Mouse (Mus musculus) midbrain, postnatal 0 days (tissue): ENCODE measurements at regions not wholly inside any gene's neighbourhood (a gene's known extent, or its start where the extent isn't known, plus 50 kb on each side); places are given as distances from the start of the nearest gene placed in this dataset.

Experiments used
- ATAC-seq: fragments of 200-750 bp; cut with Nextera tagmentation; 2 replicates; pipeline ENCODE4 v1.8.0; 2017; ENCODE audit warnings: moderate number of reproducible peaks, mild to moderate bottlenecking, moderate TSS enrichment, moderate library complexity; ENCODE audit not compliant: low FRiP score
- DNase-seq: peaks from one replicate; pipeline ENCODE4 v3.0.0-alpha.2; 2015; ENCODE audit warnings: low spot score
- H3K27ac ChIP-seq: fragments of 300-500 bp; sonication (generic); 2 replicates; pipeline ENCODE4 v1.5.1; 2014; ENCODE audit warnings: low read depth, mild to moderate bottlenecking, low read length, mixed read lengths
- H3K27me3 ChIP-seq: fragments of 300-500 bp; sonication (generic); 2 replicates; pipeline ENCODE4 v1.6.1; 2014; ENCODE audit warnings: low read length, control low read depth, mixed read lengths; ENCODE audit not compliant: insufficient read depth
- H3K36me3 ChIP-seq: fragments of 300-500 bp; sonication (generic); 2 replicates; pipeline ENCODE4 v1.6.1; 2014; ENCODE audit warnings: low read length, control low read depth, mixed read lengths; ENCODE audit not compliant: insufficient read depth
- H3K4me1 ChIP-seq: fragments of 300-500 bp; sonication (generic); 2 replicates; pipeline ENCODE4 v1.6.1; 2014; ENCODE audit warnings: mild to moderate bottlenecking, control low read depth, antibody characterized with exemption, low read length, mixed read lengths; ENCODE audit not compliant: insufficient read depth
- H3K4me2 ChIP-seq: fragments of 300-500 bp; sonication (generic); 2 replicates; pipeline ENCODE4 v1.6.1; 2014; ENCODE audit warnings: low read depth, mild to moderate bottlenecking, low read length, mixed read lengths; ENCODE audit not compliant: poor library complexity, severe bottlenecking
- H3K4me3 ChIP-seq: fragments of 300-500 bp; sonication (generic); 2 replicates; pipeline ENCODE4 v1.5.1; 2014; ENCODE audit warnings: low read depth, mild to moderate bottlenecking, low read length, moderate library complexity
- H3K9ac ChIP-seq: fragments of 300-500 bp; sonication (generic); replicated peaks from 2 replicates; pipeline ENCODE4 v1.6.1; 2014; ENCODE audit warnings: mild to moderate bottlenecking, low read length, moderate library complexity, mixed read lengths; ENCODE audit not compliant: poor library complexity, severe bottlenecking
- H3K9me3 ChIP-seq: fragments of 300-500 bp; sonication (generic); 2 replicates; pipeline ENCODE4 v1.6.1; 2016; ENCODE audit warnings: low read length, control low read depth
- CTCF ChIP-seq: IDR thresholded peaks from 2 replicates; pipeline ENCODE4 v1.5.1; 2016; ENCODE audit warnings: antibody characterized with exemption, mild to moderate bottlenecking
- WGBS: fragments of 180-500 bp; shearing (Covaris S2); extraction: QIAGEN DNeasy Blood & Tissue Kit; methylation state at CpG from one replicate; pipeline ENCODE4 v1.1.7; 2014; 5-methylcytosine and 5-hydroxymethylcytosine counted together

DNA sequence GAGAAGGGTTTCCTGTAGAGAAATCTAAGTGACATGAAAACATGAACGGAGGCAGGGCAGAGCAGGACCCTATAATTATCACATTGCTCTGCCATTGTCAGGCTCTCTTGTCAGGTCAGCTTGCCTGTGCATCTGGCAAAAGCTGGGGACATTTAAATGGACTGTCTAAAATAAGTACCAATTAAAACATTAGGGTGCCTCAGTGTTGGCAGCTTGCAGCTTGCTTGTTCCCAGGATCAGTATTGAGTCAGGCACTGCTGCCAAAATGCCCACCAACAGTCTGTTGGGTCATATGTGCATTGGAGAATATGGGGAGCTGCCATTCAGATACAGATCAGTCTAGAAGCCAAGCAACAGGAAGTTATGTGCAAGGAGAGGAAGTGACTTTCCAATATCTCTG is 349.5 kb upstream of the B3gat1 start:
- H3K9me3 ChIP-seq: no peaks in the 10 kb centered on the region
- H3K27me3 ChIP-seq: no peaks in the 10 kb centered on the region
- no peak for ATAC-seq
- no peak overlapping the region for H3K27ac ChIP-seq
- no peak for TF ChIP-seq CTCF
- no peak overlapping the region for H3K4me2 ChIP-seq
- DNase-seq: peak; percentile 49
- 83% methylated on average over 1 of the region's 1 CpGs for WGBS
- no peaks in the 10 kb centered on the region for H3K4me1 ChIP-seq
- H3K36me3 ChIP-seq: no peaks in the 10 kb centered on the region
- H3K4me3 ChIP-seq: no peak overlapping the region
- no peak overlapping the region for H3K9ac ChIP-seq

DNA sequence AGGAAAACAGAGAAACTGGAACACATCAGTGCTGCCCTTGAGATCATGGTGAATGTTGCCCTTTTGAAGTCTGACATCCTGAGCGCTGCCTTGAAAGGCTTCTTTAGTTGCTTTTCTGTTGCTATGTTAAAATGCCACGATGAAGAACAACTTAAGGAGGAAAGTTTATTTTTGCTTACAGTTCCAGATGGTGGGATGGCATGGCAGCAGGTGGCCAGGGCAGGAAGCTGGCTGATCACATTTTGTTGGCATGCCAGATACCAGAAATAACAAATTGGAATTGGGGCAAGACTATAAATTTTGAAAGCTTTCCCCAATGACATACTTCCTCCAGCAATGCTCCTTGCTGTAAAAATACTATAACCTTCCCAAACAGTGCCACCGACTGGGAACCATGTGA is 334.9 kb upstream of the B3gat1 start:
- Histone ChIP-seq H3K9ac (no peak overlapping the region), H3K9me3 (no peaks in the 10 kb centered on the region), H3K4me3 (no peak overlapping the region), H3K27me3 (no peaks in the 10 kb centered on the region), H3K4me2 (no peak overlapping the region), H3K27ac (no peak overlapping the region), H3K36me3 (no peaks in the 10 kb centered on the region), H3K4me1 (no peaks in the 10 kb centered on the region)
- WGBS: 83% methylated on average over 3 of the region's 3 CpGs
- no peak for DNase-seq
- TF ChIP-seq CTCF: no peak
- no peak for ATAC-seq

DNA sequence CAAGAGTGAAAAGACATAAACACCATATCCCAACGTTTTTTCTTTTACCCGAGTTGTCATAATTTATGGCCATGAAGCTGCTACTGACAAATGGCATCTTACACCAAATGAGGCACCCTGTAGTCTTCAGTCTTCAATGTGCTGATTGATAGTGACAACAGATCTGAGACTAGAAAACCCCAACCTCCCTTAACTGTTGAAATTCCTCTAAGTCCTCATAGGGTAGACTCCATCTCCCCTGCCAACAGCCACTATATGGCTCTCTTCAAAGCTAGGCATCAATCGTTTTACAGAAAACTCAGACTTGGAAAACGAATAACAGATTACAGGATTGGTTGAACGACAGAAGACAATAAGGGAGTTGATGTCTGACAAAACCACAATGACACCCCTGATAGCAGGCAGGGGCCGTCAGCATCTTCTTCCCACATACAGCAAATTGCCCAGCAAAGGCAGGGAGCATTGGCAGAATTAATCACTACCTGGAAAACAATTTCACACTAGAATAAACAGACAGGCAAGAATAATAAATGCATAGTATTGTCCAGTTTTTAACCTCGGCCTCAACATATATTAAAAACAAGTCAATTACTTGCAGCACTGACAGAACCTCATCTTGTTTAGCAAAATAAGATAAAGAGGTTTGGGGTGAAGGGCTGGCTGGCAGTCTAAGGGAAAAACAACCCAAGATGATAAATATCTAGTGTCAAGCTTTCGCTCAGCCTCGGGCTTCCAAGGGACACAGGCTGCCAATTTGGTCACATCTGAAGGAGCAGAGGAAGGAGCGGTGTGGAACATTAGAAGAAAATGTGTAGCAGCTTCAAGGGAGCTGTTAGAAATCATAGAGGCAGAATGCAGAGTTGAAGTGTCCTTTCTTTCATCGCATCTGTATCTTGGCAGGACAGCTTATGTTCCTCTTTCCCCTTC is 310.4 kb upstream of the B3gat1 start:
- ATAC-seq: no peak
- WGBS: 58% methylated on average over 11 of the region's 11 CpGs
- H3K27ac ChIP-seq: no peak overlapping the region

DNA sequence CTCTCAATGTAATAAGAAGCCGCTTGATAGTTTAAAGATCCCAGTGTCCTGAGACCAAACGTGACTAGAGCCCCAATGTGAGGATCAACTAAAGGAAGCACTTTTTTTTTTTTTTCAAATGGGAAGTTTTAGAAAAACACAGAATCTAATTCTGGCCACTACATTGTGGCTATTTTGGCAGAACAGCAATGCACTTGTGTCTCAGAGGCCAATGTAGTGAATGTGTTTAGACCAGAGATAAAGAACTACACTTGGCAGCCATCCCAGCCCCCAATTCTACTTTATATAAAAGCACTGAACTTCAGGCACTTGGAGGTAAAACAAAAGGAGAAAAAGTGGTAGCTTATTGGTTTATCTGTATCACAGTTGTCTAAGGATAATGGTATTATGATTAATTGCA is 298.0 kb upstream of the B3gat1 start:
- Histone ChIP-seq H3K27ac (no peak overlapping the region), H3K27me3 (no peaks in the 10 kb centered on the region), H3K9me3 (no peaks in the 10 kb centered on the region), H3K4me1 (no peaks in the 10 kb centered on the region), H3K9ac (no peak overlapping the region), H3K36me3 (no peaks in the 10 kb centered on the region), H3K4me3 (no peak overlapping the region), H3K4me2 (no peak overlapping the region)
- ATAC-seq: no peak
- WGBS: 61% methylated on average over 2 of the region's 2 CpGs
- no peak for TF ChIP-seq CTCF
- peak; percentile 65 for DNase-seq

More for the DNA sequence above, 310.4 kb upstream of the B3gat1 start:
- no peaks in the 10 kb centered on the region for H3K4me1 ChIP-seq
- no peaks in the 10 kb centered on the region for H3K27me3 ChIP-seq
- no peak overlapping the region for H3K9ac ChIP-seq
- no peak overlapping the region for H3K4me2 ChIP-seq
- TF ChIP-seq CTCF: no peak
- peak; percentile 25 for DNase-seq
- no peak overlapping the region for H3K4me3 ChIP-seq
- H3K36me3 ChIP-seq: no peaks in the 10 kb centered on the region
- no peaks in the 10 kb centered on the region for H3K9me3 ChIP-seq

DNA sequence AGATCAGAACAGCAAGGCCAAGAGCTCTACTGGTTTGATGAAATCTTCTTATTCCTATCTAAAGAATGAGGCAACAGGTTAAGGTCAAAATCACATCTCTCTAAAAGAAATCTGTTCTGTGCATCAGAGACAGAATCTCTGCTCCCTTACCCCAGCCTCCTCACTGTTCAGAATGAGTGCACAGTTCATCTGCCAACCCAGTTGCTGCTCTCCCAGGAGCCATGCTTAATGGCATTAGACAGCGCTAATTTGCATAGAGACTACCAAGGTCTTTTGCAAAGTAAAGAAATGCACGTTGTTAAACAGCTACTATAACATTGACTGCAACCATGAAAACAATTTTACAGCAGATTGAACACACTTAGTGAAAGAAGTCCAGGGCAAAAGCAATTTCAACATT is 296.3 kb upstream of the B3gat1 start:
- H3K9ac ChIP-seq: no peak overlapping the region
- ATAC-seq (no peak), DNase-seq (peak; percentile 21)
- no peak overlapping the region for H3K4me2 ChIP-seq
- WGBS: 61% methylated on average over 2 of the region's 2 CpGs
- no peaks in the 10 kb centered on the region for H3K4me1 ChIP-seq
- H3K9me3 ChIP-seq: no peaks in the 10 kb centered on the region
- no peak overlapping the region for H3K27ac ChIP-seq
- H3K4me3 ChIP-seq: no peak overlapping the region
- TF ChIP-seq CTCF: no peak
- H3K27me3 ChIP-seq: no peaks in the 10 kb centered on the region
- no peaks in the 10 kb centered on the region for H3K36me3 ChIP-seq

DNA sequence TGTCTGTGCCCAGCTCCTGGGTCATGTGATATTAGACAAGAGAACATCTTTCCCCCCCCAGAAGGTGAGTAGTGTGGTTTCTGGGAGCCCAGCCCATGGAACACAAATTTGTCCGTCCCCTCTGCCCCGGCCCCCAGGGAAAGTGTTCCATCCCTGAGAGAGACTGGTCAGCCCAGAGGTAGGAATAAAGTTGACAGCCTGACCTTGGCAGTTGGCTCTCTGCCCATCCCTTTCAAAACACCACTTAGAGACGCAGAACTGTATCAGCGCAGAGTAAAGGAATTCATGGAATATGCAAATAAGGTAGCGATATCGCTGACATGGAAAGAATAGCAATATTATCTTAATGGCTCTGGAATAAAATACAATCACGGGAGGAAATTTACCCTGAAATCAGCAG is 279.6 kb upstream of the B3gat1 start:
- Histone ChIP-seq H3K27ac (no peak overlapping the region), H3K9me3 (no peaks in the 10 kb centered on the region), H3K4me1 (0 out of 2 replicates have a peak, but pooled peaks cover 6% of the 10 kb centered on the region), H3K4me3 (no peak overlapping the region), H3K4me2 (no peak overlapping the region), H3K36me3 (no peaks in the 10 kb centered on the region), H3K9ac (no peak overlapping the region), H3K27me3 (no peaks in the 10 kb centered on the region)
- no peak for ATAC-seq
- no peak for DNase-seq
- no peak for TF ChIP-seq CTCF
- 55% methylated on average over 7 of the region's 7 CpGs for WGBS
